Mouse (Mus musculus): ENCODE results near the gene Gp1bb. TPM values are rescaled to one million over a fixed set of nuclear protein-coding genes. Genes with fewer than 3 reads are reported as not detected.

Gene Gp1bb
- polyA plus RNA-seq, 1 experiment from 2014 or later: 2.2 TPM

GRCm38 (mm10) chr16:18580389-18580788 lies 41.8 kb downstream of the Gp1bb start:
- no peak overlapping the region for H3K9ac ChIP-seq (ENCODE audit: low read length)
- ATAC-seq (ENCODE audit: low read depth): no peak
- H3K27me3 ChIP-seq (ENCODE audit: control insufficient read depth, insufficient read depth, low read depth, low read length): peaks cover 59% of the 10 kb centered on the region
- WGBS: 27% methylated on average over 2 of the region's 2 CpGs
- no peak overlapping the region for H3K4me2 ChIP-seq (ENCODE audit: low read depth, low read length)
- no peak overlapping the region for H3K27ac ChIP-seq (ENCODE audit: low read length)
- H3K4me3 ChIP-seq (ENCODE audit: low read length): no peak overlapping the region
- H3K4me1 ChIP-seq (replicated peaks; ENCODE audit: control insufficient read depth, insufficient read depth, low read length): peaks cover 19% of the 10 kb centered on the region
- no peaks in the 10 kb centered on the region for H3K36me3 ChIP-seq (ENCODE audit: control insufficient read depth, insufficient read depth, low read length)
- H3K9me3 ChIP-seq (ENCODE audit: control insufficient read depth, low read length): no peaks in the 10 kb centered on the region

GRCm38 (mm10) chr16:18577599-18578160 lies 44.5 kb downstream of the Gp1bb start:
- Histone ChIP-seq H3K27me3 (ENCODE audit: control insufficient read depth, insufficient read depth, low read depth, low read length) (peaks cover 32% of the 10 kb centered on the region), H3K9me3 (ENCODE audit: control insufficient read depth, low read length) (no peaks in the 10 kb centered on the region), H3K4me2 (ENCODE audit: low read depth, low read length) (no peak overlapping the region), H3K36me3 (ENCODE audit: control insufficient read depth, insufficient read depth, low read length) (no peaks in the 10 kb centered on the region), H3K9ac (ENCODE audit: low read length) (no peak overlapping the region), H3K27ac (ENCODE audit: low read length) (no peak overlapping the region), H3K4me3 (ENCODE audit: low read length) (no peak overlapping the region), H3K4me1 (replicated peaks; ENCODE audit: control insufficient read depth, insufficient read depth, low read length) (peaks cover 19% of the 10 kb centered on the region)
- WGBS: 26% methylated on average over 5 of the region's 5 CpGs
- ATAC-seq (ENCODE audit: low read depth): no peak

GRCm38 (mm10) chr16:18577071-18577470 lies 45.1 kb downstream of the Gp1bb start:
- WGBS: 31% methylated on average over 3 of the region's 3 CpGs
- peaks cover 26% of the 10 kb centered on the region for H3K27me3 ChIP-seq (ENCODE audit: control insufficient read depth, insufficient read depth, low read depth, low read length)
- H3K27ac ChIP-seq (ENCODE audit: low read length): no peak overlapping the region

GRCm38 (mm10) chr16:18574196-18574595 lies 48.0 kb downstream of the Gp1bb start:
- Histone ChIP-seq H3K9ac (ENCODE audit: low read length) (no peak overlapping the region), H3K27ac (ENCODE audit: low read length) (no peak overlapping the region), H3K36me3 (ENCODE audit: control insufficient read depth, insufficient read depth, low read length) (no peaks in the 10 kb centered on the region), H3K4me2 (ENCODE audit: low read depth, low read length) (no peak overlapping the region), H3K9me3 (ENCODE audit: control insufficient read depth, low read length) (0 out of 2 replicates have a peak, but pooled peaks cover 2% of the 10 kb centered on the region), H3K4me1 (replicated peaks; ENCODE audit: control insufficient read depth, insufficient read depth, low read length) (peaks cover 2% of the 10 kb centered on the region; the same call in 1 of the 2 replicates), H3K4me3 (ENCODE audit: low read length) (no peak overlapping the region), H3K27me3 (ENCODE audit: control insufficient read depth, insufficient read depth, low read depth, low read length) (no peaks in the 10 kb centered on the region)
- 56% methylated on average over 8 of the region's 8 CpGs for WGBS
- ATAC-seq (ENCODE audit: low read depth): no peak

More at GRCm38 (mm10) chr16:18577071-18577470, 45.1 kb downstream of the Gp1bb start:
- no peak overlapping the region for H3K4me3 ChIP-seq (ENCODE audit: low read length)
- H3K36me3 ChIP-seq (ENCODE audit: control insufficient read depth, insufficient read depth, low read length): no peaks in the 10 kb centered on the region
- H3K9me3 ChIP-seq (ENCODE audit: control insufficient read depth, low read length): no peaks in the 10 kb centered on the region
- peaks cover 12% of the 10 kb centered on the region for H3K4me1 ChIP-seq (replicated peaks; ENCODE audit: control insufficient read depth, insufficient read depth, low read length)
- no peak for ATAC-seq (ENCODE audit: low read depth)
- no peak overlapping the region for H3K4me2 ChIP-seq (ENCODE audit: low read depth, low read length)
- no peak overlapping the region for H3K9ac ChIP-seq (ENCODE audit: low read length)

Other genes starting within 250 kb of the Gp1bb start
- gene Txnrd2, start 196.0 kb downstream of the Gp1bb start, polyA plus RNA-seq (2015; fragmentation: Nextera tagmentation; extraction: Ambion mirVana): 22.0 and 22.1 TPM in 2 replicates
- gene Comt, start 195.6 kb downstream of the Gp1bb start, polyA plus RNA-seq (2015; fragmentation: Nextera tagmentation; extraction: Ambion mirVana): 124 and 125 TPM in 2 replicates
- 14.1 and 14.3 TPM in 2 replicates for gene Gnb1l, start 123.7 kb downstream of the Gp1bb start, polyA plus RNA-seq (2015; fragmentation: Nextera tagmentation; extraction: Ambion mirVana)
- gene Rtl10, start 123.5 kb downstream of the Gp1bb start, polyA plus RNA-seq (2015; fragmentation: Nextera tagmentation; extraction: Ambion mirVana): 4.0 and 4.5 TPM in 2 replicates
- 5.5 and 6.2 TPM in 2 replicates for gene Tbx1, start 31.7 kb downstream of the Gp1bb start, polyA plus RNA-seq (2015; fragmentation: Nextera tagmentation; extraction: Ambion mirVana)
- gene Gm49601, start 4.0 kb upstream of the Gp1bb start, polyA plus RNA-seq (2015; fragmentation: Nextera tagmentation; extraction: Ambion mirVana): 3.6 and 4.2 TPM in 2 replicates
- gene Sept5, start 7.6 kb upstream of the Gp1bb start, polyA plus RNA-seq (2015; fragmentation: Nextera tagmentation; extraction: Ambion mirVana): 21.1 and 22.2 TPM in 2 replicates
- 130 and 134 TPM in 2 replicates for gene Cldn5, start 154.4 kb upstream of the Gp1bb start, polyA plus RNA-seq (2015; fragmentation: Nextera tagmentation; extraction: Ambion mirVana)
- gene Ufd1, start 189.4 kb upstream of the Gp1bb start, polyA plus RNA-seq (2015; fragmentation: Nextera tagmentation; extraction: Ambion mirVana): 89.9 and 91.4 TPM in 2 replicates
- 48.7 TPM in 2 replicates for gene Cdc45, start 189.6 kb upstream of the Gp1bb start, polyA plus RNA-seq (2015; fragmentation: Nextera tagmentation; extraction: Ambion mirVana)
- 34.5 and 40.4 TPM in 2 replicates for gene 2510002D24Rik, start 214.2 kb upstream of the Gp1bb start, polyA plus RNA-seq (2015; fragmentation: Nextera tagmentation; extraction: Ambion mirVana)
- gene Gm28539, start 214.2 kb upstream of the Gp1bb start, polyA plus RNA-seq (2015; fragmentation: Nextera tagmentation; extraction: Ambion mirVana): not detected in 2 replicates